Mouse (Mus musculus) testis, adult 2 months (tissue): Measurements from ENCODE around the gene Hook2.

Experiments used
- CTCF ChIP-seq: fragments of 200-500 bp; IDR thresholded peaks from 2 replicates; pipeline ENCODE4 v1.5.1; 2012; ENCODE audit warnings: low read depth, mild to moderate bottlenecking, inconsistent platforms, low read length, moderate library complexity; ENCODE audit not compliant: control insufficient read depth, insufficient read depth, insufficient replicate concordance
- POLR2A ChIP-seq: fragments of 200-500 bp; IDR thresholded peaks from 2 replicates; pipeline ENCODE4 v1.6.1; 2012; ENCODE audit warnings: low read depth, mild to moderate bottlenecking, inconsistent platforms, low read length, moderate library complexity; ENCODE audit not compliant: control insufficient read depth

- TF ChIP-seq POLR2A: no peak
- no peak for TF ChIP-seq CTCF
Measured at GRCm38 (mm10) chr8:84943699-84944098, 46.7 kb upstream of the Hook2 start.
